Mouse (Mus musculus) layer of hippocampus, postnatal 14 days (tissue): Measurements from ENCODE around the gene Atp6v1fnb. TPM values are rescaled to one million over a fixed set of nuclear protein-coding genes. Genes with fewer than 3 reads are reported as not detected.

Experiments used
- DNase-seq, 2 experiments: peaks; one replicate each; pipeline ENCODE4 v3.0.0; 2021 to 2022; ENCODE audit warnings: low spot score in 2 of 2, mixed read lengths in 1 of 2
- total RNA-seq, 2 experiments: library from RNA; stranded (reverse); gene quantifications; 2 replicates each; pipeline ENCODE4 v1.2.3; 2021

Gene Atp6v1fnb
- total RNA-seq, 2 experiments from 2014 or later: 0.85 TPM; not detected in 1

DNA sequence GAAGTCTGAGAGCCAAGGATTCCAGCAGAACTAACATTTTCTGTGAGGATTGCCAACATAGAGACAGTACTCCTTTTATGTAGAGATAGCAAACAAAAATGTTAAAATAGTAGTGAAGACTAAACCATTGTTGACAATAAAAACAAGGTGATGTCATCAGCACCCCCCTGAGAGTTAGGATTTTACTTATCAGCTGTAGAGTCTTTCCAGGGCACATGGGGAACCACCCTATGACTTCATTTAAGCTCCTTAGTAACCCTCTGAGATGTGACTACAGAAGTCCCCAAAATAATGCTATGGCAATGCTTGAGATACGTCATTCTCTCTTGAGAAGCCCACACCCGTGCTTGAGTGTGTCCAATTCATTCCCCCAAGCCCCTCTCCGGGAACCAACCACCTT lies 7.8 kb upstream of the Atp6v1fnb start:
- no peak for DNase-seq

- DNase-seq: peak; percentile 88 to 95
Observed at GRCm38 (mm10) chr6:29467583-29468354, 3.5 kb upstream of the Atp6v1fnb start, which contains the start of gene Atp6v1f. Gene Atp6v1f (plus strand): TSS chr6:29467718.

- DNase-seq: no peak
Observed at GRCm38 (mm10) chr6:29468851-29469250, 2.4 kb upstream of the Atp6v1fnb start.

DNA sequence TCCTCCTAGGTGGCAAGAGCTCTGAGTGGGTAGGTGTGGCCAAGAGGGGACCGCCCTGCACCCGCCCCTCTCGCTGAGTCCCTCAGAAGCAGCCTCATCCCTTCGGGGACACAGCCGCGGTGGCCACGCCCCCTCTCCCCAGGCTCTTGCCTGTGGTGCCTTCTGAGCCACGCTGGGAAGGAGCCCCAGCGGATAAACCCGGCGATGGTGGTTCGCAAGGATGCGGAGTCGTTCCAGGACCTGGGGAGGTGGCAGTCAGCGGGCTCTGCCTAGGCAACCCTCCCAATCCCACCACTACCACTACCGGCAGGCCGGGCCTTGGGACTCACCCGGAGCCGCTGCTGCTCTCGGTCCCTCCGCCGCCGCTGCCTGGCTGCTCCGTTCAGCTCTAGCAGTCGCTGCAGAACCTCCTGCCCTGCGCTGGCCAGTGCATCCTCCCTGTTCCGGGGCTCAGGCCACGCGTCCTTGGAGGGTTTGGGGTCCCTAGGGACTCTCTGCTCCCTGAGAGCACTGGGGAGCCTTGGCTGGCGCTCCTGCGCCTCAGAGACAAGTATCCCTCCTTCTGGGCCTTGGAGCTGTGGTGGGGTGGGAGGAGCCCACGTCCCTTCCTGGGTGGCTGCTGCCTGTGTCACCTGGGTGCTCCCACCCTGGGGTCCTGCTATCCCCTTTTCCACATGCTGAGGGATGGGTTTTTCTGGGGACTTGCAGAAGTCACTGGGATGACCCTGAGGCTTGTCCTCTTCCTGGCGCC lies 2.9 kb downstream of the Atp6v1fnb start:
- peak; percentile 41 to 64 for DNase-seq

GRCm38 (mm10) chr6:29474736-29475135 lies 3.5 kb downstream of the Atp6v1fnb start:
- no peak for DNase-seq

DNA sequence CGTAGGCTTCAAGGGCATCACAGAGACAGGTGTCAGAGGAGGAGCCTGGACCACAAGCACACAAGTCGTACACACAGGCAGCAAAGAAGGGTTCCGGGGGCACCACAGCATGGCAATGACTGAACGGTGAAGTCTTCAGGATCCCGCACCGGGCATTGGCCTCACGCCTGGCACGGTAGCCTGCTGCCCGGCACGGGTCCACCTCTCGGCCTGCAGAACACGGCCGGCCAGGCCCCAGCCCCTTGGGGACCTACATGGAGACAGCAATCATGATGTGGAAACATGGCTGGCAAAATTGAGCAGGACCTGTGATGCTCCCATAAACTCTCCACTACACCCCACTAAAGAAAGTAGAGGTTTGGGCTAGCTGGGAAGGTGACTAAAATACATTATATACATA lies 11.5 kb downstream of the Atp6v1fnb start:
- DNase-seq: no peak

- peak; percentile 54 to 57 for DNase-seq
Observed at GRCm38 (mm10) chr6:29484716-29485559, 13.7 kb downstream of the Atp6v1fnb start.

DNA sequence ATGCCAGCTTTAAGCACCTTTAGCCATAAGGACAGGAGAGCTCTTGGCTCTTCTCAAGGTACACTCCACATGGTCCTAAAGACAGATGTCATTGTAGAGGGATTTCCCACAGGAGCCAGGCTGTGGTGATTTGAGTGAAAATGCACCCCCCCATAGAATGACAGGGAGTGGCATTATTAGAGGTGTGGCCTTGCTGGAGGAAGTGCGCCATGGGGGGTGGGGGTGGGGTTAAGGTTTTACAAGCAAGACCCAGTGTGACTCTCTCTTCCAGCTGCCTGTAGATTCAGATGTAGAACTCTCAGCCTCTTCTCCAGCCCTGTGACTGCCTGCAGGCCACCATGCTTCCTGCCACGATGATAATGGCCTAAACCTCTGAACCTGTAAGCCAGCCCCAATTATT lies 14.7 kb downstream of the Atp6v1fnb start:
- DNase-seq: no peak

GRCm38 (mm10) chr6:29494101-29494500 lies 22.9 kb downstream of the Atp6v1fnb start:
- DNase-seq: no peak

DNA sequence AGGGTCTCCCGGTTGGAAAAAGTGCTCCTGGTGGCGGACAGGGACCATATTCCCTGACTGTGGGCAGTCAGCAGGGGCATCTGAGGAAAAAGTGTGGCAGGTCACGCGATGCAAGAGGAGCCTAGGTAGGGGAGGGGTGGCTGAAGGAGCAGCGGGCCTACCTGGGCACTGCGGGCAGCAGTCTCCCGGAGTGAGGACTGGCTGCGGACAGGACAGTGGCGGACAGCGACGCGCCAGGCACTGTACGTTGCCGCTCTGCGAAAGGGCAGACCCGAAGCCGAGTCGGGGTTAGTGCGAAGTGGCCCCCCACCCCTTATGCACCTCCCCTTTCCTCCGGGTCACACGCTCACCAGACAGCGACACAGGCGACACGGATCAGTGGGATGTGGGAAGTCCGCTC lies 25.0 kb downstream of the Atp6v1fnb start:
- DNase-seq: no peak

DNA sequence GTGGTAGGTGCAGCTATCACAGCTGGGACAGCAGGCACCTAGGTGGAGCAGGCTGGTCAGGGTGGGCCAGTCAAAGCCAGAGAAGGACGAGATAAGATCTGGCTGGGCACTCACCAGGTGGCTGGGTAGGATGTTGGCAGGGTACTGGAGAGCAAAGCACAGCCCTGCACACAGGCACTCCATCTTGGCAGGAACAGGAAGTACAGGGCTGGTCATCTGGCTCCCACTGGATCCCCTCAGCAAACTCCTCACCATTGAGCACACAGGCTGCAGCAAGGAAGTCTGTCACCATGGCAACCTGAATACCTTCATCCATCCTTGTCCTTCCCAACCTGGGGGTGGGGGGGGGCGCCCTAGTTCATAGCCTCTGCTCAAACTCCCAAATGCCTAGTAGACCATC lies 26.6 kb downstream of the Atp6v1fnb start:
- no peak for DNase-seq

DNA sequence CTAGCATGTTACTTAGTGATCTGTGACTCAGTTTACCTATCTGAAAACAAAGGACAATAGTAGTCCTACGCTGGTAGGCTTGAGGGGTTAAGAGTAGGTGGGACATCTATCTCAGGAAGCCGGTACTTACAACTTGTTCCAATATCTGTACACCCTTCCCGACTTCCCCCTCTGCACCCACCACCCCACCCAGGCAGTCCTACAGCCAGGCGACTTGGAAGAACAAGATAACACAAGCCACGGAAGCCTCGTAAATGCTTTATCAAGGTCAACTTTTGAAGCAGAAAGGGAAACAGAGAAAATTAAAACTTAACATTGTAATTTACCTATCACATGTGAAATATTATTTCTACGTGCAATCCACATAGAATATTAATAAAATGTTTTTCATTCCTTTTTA lies 28.9 kb downstream of the Atp6v1fnb start:
- DNase-seq: no peak

GRCm38 (mm10) chr6:29500810-29501209 lies 29.6 kb downstream of the Atp6v1fnb start:
- no peak for DNase-seq

GRCm38 (mm10) chr6:29501599-29501998 lies 30.4 kb downstream of the Atp6v1fnb start:
- DNase-seq: no peak

- DNase-seq: no peak
Observed at GRCm38 (mm10) chr6:29505493-29505892, 34.3 kb downstream of the Atp6v1fnb start.

DNA sequence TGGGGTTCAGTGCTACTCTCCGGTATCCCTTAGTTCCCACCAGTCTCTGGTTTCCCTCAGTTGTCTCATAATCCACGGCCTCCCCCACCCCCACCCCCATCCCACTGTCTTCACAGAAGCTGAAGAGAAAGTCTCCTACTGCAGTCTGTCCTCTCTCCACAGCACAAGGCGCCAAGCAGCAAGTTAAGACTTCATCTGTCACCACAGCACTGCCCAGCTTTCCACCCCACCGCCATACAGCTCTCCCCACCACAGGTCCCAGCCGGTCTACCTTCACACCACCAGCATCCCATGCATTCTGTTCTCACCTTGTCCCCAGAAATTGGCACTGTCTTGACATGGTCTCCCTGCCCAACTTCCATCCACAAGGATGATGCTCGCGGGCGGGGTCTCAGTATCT lies 35.6 kb downstream of the Atp6v1fnb start:
- no peak for DNase-seq

GRCm38 (mm10) chr6:29507447-29508309 lies 36.4 kb downstream of the Atp6v1fnb start, which contains the start of gene Kcp:
Gene Kcp (minus strand): TSS chr6:29507952.
- DNase-seq: no peak

DNA sequence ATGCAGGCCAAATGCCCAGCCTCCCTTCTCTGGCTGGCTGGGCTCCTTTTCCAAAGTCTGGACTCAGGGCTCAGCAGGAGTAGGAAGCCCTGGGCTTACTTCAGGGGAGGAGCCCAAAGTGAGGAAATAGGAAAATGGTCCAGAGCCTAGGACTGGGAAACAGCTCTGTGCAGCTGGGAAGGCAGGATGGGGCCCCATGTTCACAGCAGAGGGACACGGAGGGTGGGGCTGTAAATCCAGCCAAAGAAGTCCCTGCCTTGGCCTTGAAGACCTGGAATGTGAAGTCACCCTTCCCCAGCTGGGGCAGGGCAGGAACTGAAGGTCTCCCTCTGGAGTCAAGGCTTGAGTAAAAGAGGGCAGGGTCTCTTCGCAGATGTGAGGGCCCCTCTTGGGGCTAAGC lies 37.8 kb downstream of the Atp6v1fnb start:
- no peak for DNase-seq

- DNase-seq: no peak
Observed at GRCm38 (mm10) chr6:29513284-29513683, 42.0 kb downstream of the Atp6v1fnb start.

DNA sequence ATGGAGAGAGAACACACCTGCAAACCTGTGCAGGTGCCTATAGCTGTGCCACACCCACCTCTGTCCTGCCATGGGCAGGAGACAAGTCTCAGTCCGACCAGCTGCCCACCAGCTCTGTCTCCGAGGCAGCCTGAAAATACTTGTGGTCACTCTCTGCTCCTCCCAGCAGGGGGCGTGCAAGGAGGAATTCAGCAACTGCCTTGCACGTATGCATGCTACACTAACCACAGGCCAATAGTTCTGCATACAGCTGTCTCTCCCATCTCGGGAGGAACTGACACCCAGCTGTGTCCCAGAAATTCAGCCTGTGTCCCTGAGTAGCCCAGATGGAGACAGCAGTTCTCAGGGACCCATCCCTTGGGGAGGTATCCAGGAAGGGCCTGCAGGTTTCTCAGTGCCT lies 45.9 kb downstream of the Atp6v1fnb start:
- peak; percentile 46 to 63 for DNase-seq
